Mouse (Mus musculus): ENCODE data around the gene Gm44973. TPM values are rescaled to one million over a fixed set of nuclear protein-coding genes. Genes with fewer than 3 reads are reported as not detected.

Gene Gm44973
- polyA plus RNA-seq (2012; rRNA removed), result not detected in 2 replicates

DNA sequence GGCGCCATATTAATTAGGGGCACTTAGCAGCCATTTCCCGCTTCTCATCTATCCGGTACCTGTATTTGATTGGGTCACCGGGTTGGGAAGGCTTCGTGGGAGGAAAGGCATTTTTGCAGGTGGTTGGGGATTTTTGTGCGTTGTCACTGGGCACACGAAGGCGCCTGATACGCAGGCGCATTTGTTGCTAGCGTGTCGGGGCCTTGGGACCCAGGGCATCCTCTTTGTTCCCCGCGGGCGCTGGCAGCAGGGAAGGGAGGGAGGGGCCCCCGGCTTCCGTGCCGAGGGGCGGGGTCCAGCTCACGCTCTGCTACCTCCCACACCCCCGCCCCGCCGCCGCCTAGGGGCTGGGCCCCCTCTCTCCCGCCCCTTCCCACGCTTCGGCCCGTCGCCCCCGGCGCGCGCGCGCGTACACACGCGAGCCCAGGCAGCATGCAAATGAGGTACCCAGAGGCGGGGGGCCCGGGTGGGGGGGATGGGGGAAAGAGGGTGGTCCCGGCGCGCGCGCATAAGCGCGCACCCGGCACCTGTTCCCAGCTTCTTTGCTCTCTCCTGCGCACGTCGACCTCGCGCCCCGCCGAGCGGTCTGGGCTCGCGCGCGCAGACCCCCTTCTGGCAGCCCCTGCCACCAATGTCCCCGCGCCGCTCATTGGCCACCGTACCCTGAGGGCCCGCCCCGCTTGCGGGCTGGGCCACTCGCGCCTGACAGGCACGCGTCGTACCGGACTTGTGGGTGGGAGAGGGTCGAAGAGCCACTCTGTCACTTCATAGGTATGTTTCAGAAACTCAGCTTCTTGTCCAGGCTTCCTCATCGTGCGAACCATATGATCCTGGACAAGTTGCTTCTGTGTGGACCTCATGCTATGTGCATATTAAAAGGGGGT, at the start of gene Gm44973:
TSS of gene Gm44973 (plus strand) at position 379 of the 884 bp plus-strand sequence.

DNA sequence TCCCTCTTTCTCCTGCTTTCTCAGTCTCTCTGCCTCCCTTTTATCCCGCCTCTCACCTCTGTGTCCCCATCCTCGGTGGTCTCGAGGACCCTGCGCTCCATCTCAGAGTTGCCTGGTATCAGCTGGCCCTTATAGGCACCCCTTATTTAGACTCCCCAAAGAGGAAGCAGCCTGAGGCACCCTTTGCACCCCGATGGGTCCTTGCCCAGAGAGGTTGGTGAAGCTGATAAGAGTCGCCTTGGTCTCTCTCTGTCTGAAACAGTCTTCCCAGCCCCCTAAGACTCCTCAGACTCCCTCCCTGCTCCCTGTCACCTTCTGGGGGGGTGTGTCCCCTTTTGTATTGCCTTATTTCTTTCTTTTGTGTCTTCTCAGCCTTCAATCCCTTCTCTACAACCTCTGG, 44.2 kb upstream of the Gm44973 start, which contains the start of gene Sbk3:
TSS of gene Sbk3 (minus strand) at position 101 of the 400 bp plus-strand sequence.

DNA sequence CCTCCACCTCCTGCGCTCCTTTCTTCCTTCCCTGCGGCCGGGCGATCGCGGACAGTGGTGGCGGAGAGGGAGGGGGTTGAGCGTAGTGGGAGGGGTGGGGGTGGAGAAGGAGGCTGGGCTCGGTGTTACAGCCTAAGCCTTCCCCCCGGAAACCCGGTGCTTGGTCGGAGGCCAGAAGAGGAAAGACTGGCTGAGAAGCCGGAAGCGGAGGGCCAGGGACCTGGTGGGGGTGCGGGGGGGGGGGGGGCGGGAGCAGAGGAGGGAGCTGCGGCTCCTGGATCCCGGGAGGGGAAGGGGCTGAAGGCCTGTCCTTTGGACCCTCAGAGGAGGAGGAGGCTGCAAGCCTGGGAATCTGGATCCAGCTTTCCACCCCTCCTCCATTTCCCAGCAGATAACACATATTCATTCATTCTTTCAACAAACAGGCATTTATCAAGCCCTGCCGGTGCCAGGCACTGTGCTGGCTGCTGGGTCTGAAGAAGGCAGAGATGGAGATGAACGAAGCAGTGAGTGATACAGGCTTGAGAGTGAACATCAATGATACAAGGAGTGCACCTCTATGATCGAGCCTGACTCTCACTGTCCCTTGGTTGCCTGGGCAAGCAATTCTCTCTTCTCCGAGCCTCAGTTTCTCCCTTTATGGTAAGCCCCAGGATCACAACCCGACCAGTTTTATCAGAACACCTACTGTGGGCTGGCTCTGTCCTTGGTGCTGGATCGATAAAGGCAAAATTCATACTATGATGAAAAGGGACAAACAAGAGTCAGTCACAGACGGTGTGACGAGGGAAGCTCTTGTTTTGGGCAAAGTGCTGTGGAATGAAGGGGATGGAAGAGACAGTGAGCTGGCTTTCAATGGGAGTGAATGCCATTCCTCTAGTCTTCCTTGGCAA, 19.0 kb upstream of the Gm44973 start, which contains the start of gene Zfp579:
TSS of gene Zfp579 (minus strand) at position 156 of the 893 bp plus-strand sequence.

GRCm38 (mm10) chr7:5014251-5015117, 812 bp upstream of the Gm44973 start, which contains the start of the genes Zfp524 and Fiz1:
Gene Zfp524 (plus strand): TSS chr7:5014415.
Gene Fiz1 (minus strand): TSS chr7:5014697.

DNA sequence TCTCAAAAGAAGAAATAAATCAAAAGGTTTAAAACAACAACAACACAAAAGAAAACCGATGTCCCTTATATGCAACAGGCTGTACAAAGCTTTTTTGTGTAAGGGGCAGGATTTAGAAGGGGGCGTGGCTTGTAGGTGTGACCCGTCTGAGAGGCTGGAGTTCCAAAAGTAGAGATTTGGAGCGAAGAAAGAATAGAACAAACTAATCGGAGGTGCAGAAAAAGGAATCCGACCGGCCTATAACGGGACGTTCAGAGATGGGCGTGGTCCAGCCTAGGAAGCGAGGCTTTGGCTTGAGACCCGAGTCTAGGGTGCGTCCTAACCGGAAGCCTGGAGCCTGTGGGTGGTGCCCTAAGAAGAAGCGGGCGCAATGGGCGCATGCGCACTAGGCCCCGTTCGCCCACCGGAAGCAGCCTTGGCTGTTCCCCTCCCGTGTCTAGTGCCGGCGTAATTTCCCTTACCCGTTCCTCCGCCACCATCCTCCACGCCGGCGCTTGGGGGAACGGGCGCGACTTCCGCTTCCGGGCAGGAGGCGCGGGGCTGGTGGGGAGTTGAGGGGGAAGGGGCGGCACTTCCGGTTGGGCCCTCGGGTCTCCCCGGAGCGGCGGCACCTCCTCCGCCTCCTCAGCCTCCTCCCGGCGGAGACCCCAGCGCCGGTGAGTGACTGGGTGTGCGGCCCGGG, 4.8 kb downstream of the Gm44973 start, which contains the start of the genes Zfp865 and Ccdc106:
TSS of gene Zfp865 (plus strand) at position 377 of the 682 bp plus-strand sequence.
TSS of gene Ccdc106 (plus strand) at position 554 of the 682 bp plus-strand sequence.

DNA sequence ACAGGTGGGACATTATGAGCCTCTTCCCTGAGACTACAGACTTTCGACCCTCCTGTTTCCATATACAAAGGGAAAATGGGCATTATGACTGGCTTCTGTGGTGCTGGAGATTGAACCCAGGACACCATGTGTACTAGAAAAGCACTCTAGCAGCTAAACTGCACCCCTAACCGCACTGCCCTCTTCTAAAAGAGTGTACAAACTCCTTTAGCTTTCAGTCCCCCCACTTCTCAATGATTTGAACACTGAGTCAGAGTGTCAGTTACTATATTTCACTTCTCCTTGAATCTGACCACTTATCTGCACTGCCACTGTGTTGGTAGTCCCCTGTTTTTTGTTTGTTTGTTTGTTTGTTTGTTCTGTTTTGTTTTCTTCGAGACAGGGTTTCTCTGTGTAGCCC, 18.5 kb downstream of the Gm44973 start, which contains the start of gene 4632433K11Rik:
TSS of gene 4632433K11Rik (plus strand) at position 301 of the 400 bp plus-strand sequence.

DNA sequence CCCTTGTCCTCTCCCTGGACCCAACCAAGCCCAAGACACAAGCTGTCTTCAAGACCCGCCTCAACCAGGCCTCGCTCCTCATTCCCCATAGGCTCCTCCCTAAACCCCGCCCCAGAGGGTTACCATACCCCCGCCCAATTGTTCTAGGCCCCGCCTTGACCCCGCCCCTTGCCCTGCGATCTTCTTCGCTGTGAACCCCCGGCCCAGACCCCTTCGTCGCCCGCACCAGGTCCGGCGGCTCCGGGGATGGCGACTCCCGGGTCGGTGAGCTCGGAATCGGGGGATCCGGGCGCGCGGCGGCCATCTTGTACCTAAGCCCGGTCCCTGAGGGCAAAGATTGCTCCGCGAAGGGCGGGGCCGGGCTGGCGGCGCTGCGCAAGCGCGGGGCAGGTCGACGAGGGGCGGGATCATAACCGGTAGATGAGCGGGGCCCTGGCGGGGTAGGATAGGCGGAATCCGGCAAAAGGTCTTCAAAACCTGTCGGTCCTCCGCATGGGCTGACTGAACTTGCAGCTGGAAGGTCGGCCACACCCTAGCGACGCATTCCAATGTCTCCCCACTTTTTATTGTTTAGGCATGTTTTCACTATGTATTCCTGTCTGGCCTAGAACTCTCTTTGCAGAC, 22.9 kb downstream of the Gm44973 start, which contains the start of gene Zfp784:
TSS of gene Zfp784 (minus strand) at position 338 of the 624 bp plus-strand sequence.

GRCm38 (mm10) chr7:5051193-5052192, 36.2 kb downstream of the Gm44973 start, which contains the start of gene Zfp580:
Gene Zfp580 (plus strand): TSS chr7:5051538.

DNA sequence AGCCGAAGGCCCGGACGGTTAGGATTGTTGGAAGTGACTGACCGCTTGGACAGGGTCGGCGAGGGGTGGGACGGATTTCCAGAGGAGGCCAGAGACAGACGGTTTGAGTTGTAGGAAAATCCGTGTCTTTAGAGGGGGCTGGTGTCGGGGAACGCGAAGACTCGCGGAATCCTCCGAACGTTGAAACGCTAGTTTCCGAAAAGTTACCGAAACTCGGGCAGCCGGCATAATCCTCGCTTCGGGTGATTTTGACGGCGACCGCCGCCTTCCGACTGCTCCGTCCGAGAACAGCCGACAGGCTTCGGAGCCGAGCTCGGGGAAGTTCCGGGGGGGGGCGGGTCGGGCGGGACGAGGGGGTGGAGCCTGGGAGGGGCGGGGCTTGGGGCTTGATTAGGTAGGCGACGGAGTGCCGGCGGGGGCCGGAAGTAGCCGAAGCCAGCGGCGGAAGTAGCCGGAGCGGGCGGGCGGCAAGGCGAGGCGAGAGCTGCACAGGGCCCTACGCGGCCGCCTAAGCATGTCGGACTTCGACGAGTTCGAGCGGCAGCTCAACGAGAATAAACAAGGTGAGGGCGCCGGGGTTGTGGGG, 46.6 kb downstream of the Gm44973 start, which contains the start of gene U2af2:
TSS of gene U2af2 (plus strand) at position 370 of the 586 bp plus-strand sequence.

GRCm38 (mm10) chr7:5080010-5080751, 64.9 kb downstream of the Gm44973 start, which contains the start of gene Epn1:
Gene Epn1 (plus strand): TSS chr7:5080235.

Other genes starting within 250 kb of the Gm44973 start
- not detected in 2 replicates for gene Fam71e2, start 244.2 kb upstream of the Gm44973 start, polyA plus RNA-seq (2012; rRNA removed)
- 0.10 and 0.12 TPM in 2 replicates for gene Il11, start 232.6 kb upstream of the Gm44973 start, polyA plus RNA-seq (2012; rRNA removed)
- gene Tmem190, start 232.6 kb upstream of the Gm44973 start, polyA plus RNA-seq (2012; rRNA removed), result not detected in 2 replicates
- gene Tmem238, start 225.8 kb upstream of the Gm44973 start, polyA plus RNA-seq (2012; rRNA removed), result 2.8 and 3.2 TPM in 2 replicates
- 672 and 775 TPM in 2 replicates for gene Rpl28, start 222.6 kb upstream of the Gm44973 start, polyA plus RNA-seq (2012; rRNA removed)
- 468 and 512 TPM in 2 replicates for gene Ube2s, start 202.9 kb upstream of the Gm44973 start, polyA plus RNA-seq (2012; rRNA removed)
- gene Shisa7, start 170.8 kb upstream of the Gm44973 start, polyA plus RNA-seq (2012; rRNA removed), result 14.0 and 22.4 TPM in 2 replicates
- 2.3 and 2.8 TPM in 2 replicates for gene Isoc2b, start 145.2 kb upstream of the Gm44973 start, polyA plus RNA-seq (2012; rRNA removed)
- gene Isoc2a, start 138.3 kb upstream of the Gm44973 start, polyA plus RNA-seq (2012; rRNA removed), result 9.2 TPM in 2 replicates
- gene Gm36210, start 109.0 kb upstream of the Gm44973 start, polyA plus RNA-seq (2012; rRNA removed), result 0.17 and 0.24 TPM in 2 replicates
- gene Zfp628, start 100.3 kb upstream of the Gm44973 start, polyA plus RNA-seq (2012; rRNA removed), result 11.2 and 12.9 TPM in 2 replicates
- gene Nat14, start 93.5 kb upstream of the Gm44973 start, polyA plus RNA-seq (2012; rRNA removed), result 7.2 and 22.6 TPM in 2 replicates
- gene Ssc5d, start 89.7 kb upstream of the Gm44973 start, polyA plus RNA-seq (2012; rRNA removed), result 5.9 and 6.9 TPM in 2 replicates
- 0.41 and 0.44 TPM in 2 replicates for gene Sbk2, start 51.1 kb upstream of the Gm44973 start, polyA plus RNA-seq (2012; rRNA removed)
- 0.06 and 0.21 TPM in 2 replicates for gene Sbk3, start 44.3 kb upstream of the Gm44973 start, polyA plus RNA-seq (2012; rRNA removed)
- 98.6 and 106 TPM in 2 replicates for gene Zfp579, start 19.3 kb upstream of the Gm44973 start, polyA plus RNA-seq (2012; rRNA removed)
- 6.5 and 9.5 TPM in 2 replicates for gene Zfp524, start 1.1 kb upstream of the Gm44973 start, polyA plus RNA-seq (2012; rRNA removed)
- 48.2 and 52.4 TPM in 2 replicates for gene Fiz1, start 799 bp upstream of the Gm44973 start, polyA plus RNA-seq (2012; rRNA removed)
- 34.0 and 43.5 TPM in 2 replicates for gene Zfp865, start 4.9 kb downstream of the Gm44973 start, polyA plus RNA-seq (2012; rRNA removed)
- gene Ccdc106, start 5.1 kb downstream of the Gm44973 start, polyA plus RNA-seq (2012; rRNA removed), result 11.1 and 13.0 TPM in 2 replicates
- gene 4632433K11Rik, start 18.6 kb downstream of the Gm44973 start, polyA plus RNA-seq (2012; rRNA removed), result not detected in 2 replicates
- gene Zfp784, start 22.9 kb downstream of the Gm44973 start, polyA plus RNA-seq (2012; rRNA removed), result 2.4 and 4.1 TPM in 2 replicates
- gene Zfp580, start 36.0 kb downstream of the Gm44973 start, polyA plus RNA-seq (2012; rRNA removed), result 32.5 and 35.1 TPM in 2 replicates
- 437 and 455 TPM in 2 replicates for gene U2af2, start 46.6 kb downstream of the Gm44973 start, polyA plus RNA-seq (2012; rRNA removed)
- 105 and 111 TPM in 2 replicates for gene Epn1, start 64.7 kb downstream of the Gm44973 start, polyA plus RNA-seq (2012; rRNA removed)
- not detected in 2 replicates for gene Rfpl4, start 101.5 kb downstream of the Gm44973 start, polyA plus RNA-seq (2012; rRNA removed)
- gene Rasl2-9, start 110.5 kb downstream of the Gm44973 start, polyA plus RNA-seq (2012; rRNA removed), result 0.13 and 0.50 TPM in 2 replicates
- gene Vmn1r55, start 134.2 kb downstream of the Gm44973 start, polyA plus RNA-seq (2012; rRNA removed), result not detected in 2 replicates
- not detected in 2 replicates for gene Vmn1r56, start 181.3 kb downstream of the Gm44973 start, polyA plus RNA-seq (2012; rRNA removed)
- gene Vmn1r57, start 203.0 kb downstream of the Gm44973 start, polyA plus RNA-seq (2012; rRNA removed), result not detected in 2 replicates